Mouse (Mus musculus) neural tube, embryonic 13.5 days (tissue): ENCODE measurements around the gene Pkp4. TPM values are rescaled to one million over a fixed set of nuclear protein-coding genes. Genes with fewer than 3 reads are reported as not detected.

Experiments used
- ATAC-seq: fragments of 200-750 bp; cut with Nextera tagmentation; 2 replicates; pipeline ENCODE4 v1.8.0; 2017; ENCODE audit warnings: low read depth, mild to moderate bottlenecking, moderate TSS enrichment, moderate library complexity
- H3K27ac ChIP-seq: fragments of 300-500 bp; sonication (generic); replicated peaks from 2 replicates; pipeline ENCODE4 v1.5.1; 2015; ENCODE audit warnings: moderate library complexity, mild to moderate bottlenecking, inconsistent platforms
- H3K27me3 ChIP-seq: fragments of 300-500 bp; sonication (generic); 2 replicates; pipeline ENCODE4 v1.6.1; 2015; ENCODE audit warnings: mild to moderate bottlenecking, inconsistent platforms
- H3K36me3 ChIP-seq: fragments of 300-500 bp; sonication (generic); 2 replicates; pipeline ENCODE4 v1.6.1; 2015; ENCODE audit warnings: mild to moderate bottlenecking, inconsistent platforms
- H3K4me1 ChIP-seq: fragments of 300-500 bp; sonication (generic); replicated peaks from 2 replicates; pipeline ENCODE4 v1.6.1; 2015; ENCODE audit warnings: inconsistent platforms
- H3K4me2 ChIP-seq: fragments of 300-500 bp; sonication (generic); 2 replicates; pipeline ENCODE4 v1.6.1; 2015; ENCODE audit warnings: inconsistent platforms, mild to moderate bottlenecking, moderate library complexity
- H3K4me3 ChIP-seq: fragments of 300-500 bp; sonication (generic); 2 replicates; pipeline ENCODE4 v1.5.1; 2015; ENCODE audit warnings: mild to moderate bottlenecking, inconsistent platforms
- H3K9ac ChIP-seq: fragments of 300-500 bp; sonication (generic); 2 replicates; pipeline ENCODE4 v1.6.1; 2015; ENCODE audit warnings: moderate library complexity, mild to moderate bottlenecking, inconsistent platforms
- H3K9me3 ChIP-seq: fragments of 300-500 bp; sonication (generic); 2 replicates; pipeline ENCODE4 v1.6.1; 2016; ENCODE audit warnings: inconsistent platforms
- WGBS: fragments of 180-500 bp; shearing (Covaris S2); methylation state at CpG from one replicate; pipeline ENCODE4 v1.1.7; 2015; 5-methylcytosine and 5-hydroxymethylcytosine counted together
- polyA plus RNA-seq: library from polyadenylated mRNA; unstranded; fragments of >200 nt; fragmentation: Nextera tagmentation; extraction: Ambion mirVana; gene quantifications from 2 replicates; pipeline ENCODE4 v1.2.1, GENCODE M21; 2015

Gene Pkp4
- polyA plus RNA-seq, 1 experiment from 2014 or later: 16.6 TPM

DNA sequence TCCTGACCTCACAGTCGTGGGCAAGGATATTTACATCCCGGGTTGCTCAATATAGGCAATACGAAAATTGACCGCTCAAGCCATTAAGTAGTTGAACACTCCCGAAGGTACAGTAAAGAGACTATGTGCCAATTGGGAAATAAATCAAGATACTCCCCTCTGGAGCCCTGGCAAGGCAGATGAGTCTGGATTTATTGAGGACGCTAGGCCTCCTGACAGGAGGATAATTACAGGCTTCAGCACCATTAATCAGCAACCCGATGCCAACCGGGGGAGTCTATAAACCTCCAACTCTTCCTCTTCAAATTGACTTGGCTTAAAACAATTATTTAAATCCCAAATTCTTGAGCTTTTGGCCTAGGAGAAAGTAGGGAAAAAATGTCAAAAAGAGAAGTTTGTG lies 243.4 kb downstream of the Pkp4 start:
- ATAC-seq: peak; percentile 64; the same call in 1 of the 2 replicates
- H3K4me2 ChIP-seq: no peak overlapping the region
- no peaks in the 10 kb centered on the region for H3K36me3 ChIP-seq
- 26% methylated on average over 8 of the region's 8 CpGs for WGBS
- peaks cover 8% of the 10 kb centered on the region; the same call in 1 of the 2 replicates for H3K27me3 ChIP-seq
- peaks cover 18% of the 10 kb centered on the region; the same call in 1 of the 2 replicates for H3K4me1 ChIP-seq
- H3K9ac ChIP-seq: no peak overlapping the region
- H3K4me3 ChIP-seq: no peak overlapping the region
- no peak overlapping the region for H3K27ac ChIP-seq
- no peaks in the 10 kb centered on the region for H3K9me3 ChIP-seq

Other genes starting within 250 kb of the Pkp4 start
- 2.9 and 3.9 TPM in 2 replicates for gene Ccdc148, start 167 bp upstream of the Pkp4 start, polyA plus RNA-seq